Mouse (Mus musculus) myocyte (in vitro differentiated cells): ENCODE data around the gene Vps26c.

Source experiments
- MAX ChIP-seq: IDR thresholded peaks from one replicate; pipeline ENCODE4 v1.6.1; 2011; ENCODE audit warnings: low read depth, mild to moderate bottlenecking, control low read depth
- MYOG ChIP-seq, 3 experiments: IDR thresholded peaks; one replicate each; pipeline ENCODE4 v1.6.1; 2011; ENCODE audit warnings: control low read depth in 2 of 3, low read depth in 2 of 3, mild to moderate bottlenecking in 2 of 3; ENCODE audit not compliant: insufficient read length in 2 of 3, control insufficient read depth in 1 of 3, insufficient read depth in 1 of 3
- POLR2A ChIP-seq: IDR thresholded peaks from one replicate; pipeline ENCODE4 v1.6.1; 2011; ENCODE audit warnings: low read depth, mild to moderate bottlenecking, control low read depth, moderate library complexity; ENCODE audit not compliant: insufficient read length

GRCm38 (mm10) chr16:94449632-94450031, 77.0 kb downstream of the Vps26c start:
- TF ChIP-seq MYOG (IDR thresholded peaks at IDR 0.05; ENCODE audit: control insufficient read depth in 1 of 3, insufficient read depth in 1 of 3, insufficient read length in 2 of 3, low read depth in 2 of 3): no peak
- no peak for TF ChIP-seq POLR2A
- no peak for TF ChIP-seq MAX
